Mouse (Mus musculus) limb, embryonic 10.5 days (tissue): Measurements from ENCODE around the gene Cmtm6. TPM values are rescaled to one million over a fixed set of nuclear protein-coding genes. Genes with fewer than 3 reads are reported as not detected.

Experiments
- DNase-seq: peaks from one replicate; pipeline ENCODE4 v3.0.0-alpha.2; 2017; ENCODE audit warnings: low spot score
- H3K27ac ChIP-seq: fragments of 300-500 bp; sonication (generic); 2 replicates; pipeline ENCODE4 v1.5.1; 2016; ENCODE audit warnings: mild to moderate bottlenecking
- H3K27me3 ChIP-seq: fragments of 300-500 bp; sonication (generic); 2 replicates; pipeline ENCODE4 v1.6.1; 2016; ENCODE audit warnings: low read depth, mild to moderate bottlenecking; ENCODE audit not compliant: poor library complexity, severe bottlenecking
- H3K36me3 ChIP-seq: fragments of 300-500 bp; sonication (generic); 2 replicates; pipeline ENCODE4 v1.6.1; 2016; ENCODE audit warnings: mild to moderate bottlenecking, moderate library complexity
- H3K4me1 ChIP-seq: fragments of 300-500 bp; sonication (generic); 2 replicates; pipeline ENCODE4 v1.6.1; 2016
- H3K4me3 ChIP-seq: fragments of 300-500 bp; sonication (generic); 2 replicates; pipeline ENCODE4 v1.5.1; 2016; ENCODE audit warnings: mild to moderate bottlenecking, moderate library complexity
- H3K9me3 ChIP-seq: fragments of 300-500 bp; sonication (generic); replicated peaks from 2 replicates; pipeline ENCODE4 v1.6.1; 2016; ENCODE audit warnings: mild to moderate bottlenecking
- WGBS: fragments of 180-500 bp; shearing (Covaris S2); methylation state at CpG from one replicate; pipeline ENCODE4 v1.1.7; 2016; 5-methylcytosine and 5-hydroxymethylcytosine counted together
- polyA plus RNA-seq: library from polyadenylated mRNA; unstranded; fragments of >200 nt; fragmentation: Nextera tagmentation; extraction: Ambion mirVana; gene quantifications from 2 replicates; pipeline ENCODE4 v1.2.1, GENCODE M21; 2016

Gene Cmtm6
- polyA plus RNA-seq, 1 experiment from 2014 or later = 29.4 TPM

- Histone ChIP-seq H3K27ac (no peak overlapping the region), H3K4me1 (peaks cover 36% of the 10 kb centered on the region), H3K27me3 (no peaks in the 10 kb centered on the region), H3K36me3 (no peaks in the 10 kb centered on the region), H3K4me3 (no peak overlapping the region), H3K9me3 (no peaks in the 10 kb centered on the region)
- WGBS = 58% methylated on average over 11 of the region's 11 CpGs
- DNase-seq = peak; percentile 91
Measured at GRCm38 (mm10) chr9:114797329-114798004, 66.6 kb downstream of the Cmtm6 start.

GRCm38 (mm10) chr9:114798845-114799244 lies 67.9 kb downstream of the Cmtm6 start:
- no peaks in the 10 kb centered on the region for H3K36me3 ChIP-seq
- WGBS = 37% methylated on average over 6 of the region's 6 CpGs
- H3K9me3 ChIP-seq = no peaks in the 10 kb centered on the region
- H3K4me1 ChIP-seq = peaks cover 36% of the 10 kb centered on the region
- no peaks in the 10 kb centered on the region for H3K27me3 ChIP-seq
- H3K4me3 ChIP-seq = no peak overlapping the region
- no peak for DNase-seq
- 0 out of 2 replicates have a peak overlapping the region, but pooled peaks have one; percentile 25 for H3K27ac ChIP-seq

Other genes with a start within 250 kb of the Cmtm6 start
- 0.06 TPM in 1 of 2 replicates, not detected in the other for gene Ccr4, start 226.2 kb upstream of the Cmtm6 start, polyA plus RNA-seq
- 1.5 and 1.6 TPM in 2 replicates for gene C130032M10Rik, start 215.4 kb upstream of the Cmtm6 start, polyA plus RNA-seq
- gene Trim71, start 166.7 kb upstream of the Cmtm6 start, polyA plus RNA-seq = 6.2 and 11.5 TPM in 2 replicates
- gene Cnot10, start 90.9 kb upstream of the Cmtm6 start, polyA plus RNA-seq = 71.0 and 82.1 TPM in 2 replicates
- 76.8 and 78.2 TPM in 2 replicates for gene Dync1li1, start 42.3 kb upstream of the Cmtm6 start, polyA plus RNA-seq
- 83.6 and 100 TPM in 2 replicates for gene Cmtm7, start 50.7 kb downstream of the Cmtm6 start, polyA plus RNA-seq
- 13.9 and 14.4 TPM in 2 replicates for gene Cmtm8, start 113.0 kb downstream of the Cmtm6 start, polyA plus RNA-seq
- 10.6 and 12.6 TPM in 2 replicates for gene Gpd1l, start 202.9 kb downstream of the Cmtm6 start, polyA plus RNA-seq
- gene Osbpl10, start 247.5 kb downstream of the Cmtm6 start, polyA plus RNA-seq = 1.5 and 1.7 TPM in 2 replicates